Mouse (Mus musculus): ENCODE data around the gene Mmp9.

DNA sequence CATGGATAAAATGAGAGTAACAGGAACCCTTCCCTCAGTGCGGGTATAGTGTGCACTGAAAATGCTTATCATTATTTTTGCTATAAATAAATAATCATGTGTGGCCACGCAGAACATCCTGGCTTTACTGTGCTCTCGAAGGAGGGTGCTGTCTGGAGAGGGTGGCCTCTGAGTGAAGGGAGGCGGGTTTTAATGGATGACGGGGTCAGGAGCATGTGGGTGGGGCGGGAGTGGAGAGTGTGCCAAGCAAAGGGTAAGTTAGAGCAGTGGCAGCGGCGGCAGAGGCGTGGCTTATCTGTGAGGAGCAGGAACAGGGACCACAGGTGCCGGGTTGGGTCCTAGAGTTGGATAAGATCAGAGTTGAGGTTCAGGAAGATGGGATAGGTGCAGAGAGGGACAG lies 51.2 kb downstream of the Mmp9 start:
- TF ChIP-seq CTCF (IDR thresholded peaks at IDR 0.05; ENCODE audit: control insufficient read depth, insufficient read depth, insufficient read length) = no peak
- TF ChIP-seq MAX (IDR thresholded peaks at IDR 0.05) = no peak
- TF ChIP-seq MYOG (IDR thresholded peaks at IDR 0.05; ENCODE audit: control insufficient read depth, extremely low read depth, insufficient read length) = no peak
- no peak for TF ChIP-seq USF1 (IDR thresholded peaks at IDR 0.05; ENCODE audit: low read depth)
- no peak for TF ChIP-seq MYOD1 (IDR thresholded peaks at IDR 0.05; ENCODE audit: control insufficient read depth, insufficient read length, low read depth)
- no peak for TF ChIP-seq CEBPB (IDR thresholded peaks at IDR 0.05; ENCODE audit: low read depth)
